Comparison of ENCODE assay signal across 14 mouse cellular contexts in genomic region chr17:8763248-8763647, GRCm38 (mm10).
DNase-seq lines count a peak whose midpoint lies in the region; ATAC-seq and TF ChIP-seq lines count a peak whose summit lies in the region.
"Had no signal": no experiment of that assay in that cellular context is flagged by ENCODE, and none has a peak within 500 bp of the region (broad histone marks: within the 10 kb centered on the region; RNA-seq: fewer than 3 reads in every experiment).

No protein-coding gene starts in this region.

- peak; percentile 21 for DNase-seq in kidney, postnatal 10 days
- peak; percentile 2 for DNase-seq in MEL (ENCODE audit: low read depth, low spot score)
- DNase-seq in brain, adult 2 months (ENCODE audit: low read depth, low spot score) = peak; percentile 77
- DNase-seq in layer of hippocampus, adult 9-11 months = peak; percentile 38
- DNase-seq in spleen, adult 12 weeks (ENCODE audit: low spot score) = no peak
- DNase-seq in adrenal gland, adult 2 months = no peak
- DNase-seq: adrenal gland, postnatal 25 days; spleen, adult 18-20 months; thymus, postnatal 14 days had no signal

- no peak for TF ChIP-seq CTCF in MEL (IDR thresholded peaks at IDR 0.05 in 2 of 3, conservative IDR thresholded peaks at IDR 0.05 in 1 of 3; ENCODE audit: control insufficient read depth in 1 of 3, insufficient read depth in 1 of 3, low read depth in 2 of 3, low read length in 3 of 3, poor library complexity in 1 of 3, severe bottlenecking in 1 of 3)

- no peaks in the 10 kb centered on the region for H3K9me3 ChIP-seq in kidney, embryonic 15.5 days (replicated peaks)
- H3K9me3 ChIP-seq in MEL (replicated peaks; ENCODE audit: insufficient read depth, low read length) = no peaks in the 10 kb centered on the region
- H3K9me3 ChIP-seq: embryonic facial prominence, embryonic 13.5 days; lung, embryonic 15.5 days; neural tube, embryonic 12.5 days had no signal

- no peak overlapping the region for H3K4me3 ChIP-seq in kidney, embryonic 15.5 days (replicated peaks)
- no peak overlapping the region for H3K4me3 ChIP-seq in MEL (ENCODE audit: control insufficient read depth in 1 of 2, insufficient read depth in 1 of 2, low read depth in 2 of 2, low read length in 2 of 2)
- H3K4me3 ChIP-seq: embryonic facial prominence, embryonic 13.5 days; lung, embryonic 15.5 days; neural tube, embryonic 12.5 days had no signal

- ATAC-seq in kidney, embryonic 15.5 days (replicated peaks; ENCODE audit: low FRiP score) = no peak

- no peaks in the 10 kb centered on the region for H3K27me3 ChIP-seq in kidney, embryonic 15.5 days
- H3K27me3 ChIP-seq in MEL (ENCODE audit: control insufficient read depth in 1 of 2, insufficient read depth in 2 of 2, low read length in 2 of 2) = no peaks in the 10 kb centered on the region
- H3K27me3 ChIP-seq: embryonic facial prominence, embryonic 13.5 days; lung, embryonic 15.5 days; neural tube, embryonic 12.5 days had no signal

- H3K79me2 ChIP-seq in MEL (ENCODE audit: control insufficient read depth, insufficient read depth, low read length, poor library complexity) = no peaks in the 10 kb centered on the region

- TF ChIP-seq POLR2A in MEL (IDR thresholded peaks at IDR 0.05; ENCODE audit: control insufficient read depth in 1 of 2, insufficient read depth in 1 of 2, low read depth in 1 of 2, low read length in 2 of 2, poor library complexity in 1 of 2) = no peak

- TF ChIP-seq RAD21 in MEL (IDR thresholded peaks at IDR 0.05; ENCODE audit: low read depth, low read length) = no peak

- H3K4me1 ChIP-seq in kidney, embryonic 15.5 days = no peaks in the 10 kb centered on the region
- no peaks in the 10 kb centered on the region for H3K4me1 ChIP-seq in MEL (ENCODE audit: control insufficient read depth in 1 of 2, insufficient read depth in 2 of 2, low read length in 2 of 2)
- H3K4me1 ChIP-seq: embryonic facial prominence, embryonic 13.5 days; lung, embryonic 15.5 days; neural tube, embryonic 12.5 days had no signal

- 46% methylated on average over 1 of the region's 1 CpGs for WGBS in kidney, embryonic 15.5 days

- no peak overlapping the region for H3K27ac ChIP-seq in kidney, embryonic 15.5 days
- H3K27ac ChIP-seq in MEL (ENCODE audit: control insufficient read depth, low read depth, low read length) = no peak overlapping the region
- H3K27ac ChIP-seq: embryonic facial prominence, embryonic 13.5 days; lung, embryonic 15.5 days; neural tube, embryonic 12.5 days had no signal

- no peaks in the 10 kb centered on the region for H3K36me3 ChIP-seq in kidney, embryonic 15.5 days
- no peaks in the 10 kb centered on the region for H3K36me3 ChIP-seq in MEL (ENCODE audit: control insufficient read depth in 1 of 2, insufficient read depth in 2 of 2, low read length in 2 of 2)
- H3K36me3 ChIP-seq: embryonic facial prominence, embryonic 13.5 days; G1E; lung, embryonic 15.5 days; neural tube, embryonic 12.5 days had no signal

- TF ChIP-seq EP300 in MEL (IDR thresholded peaks at IDR 0.05; ENCODE audit: low read depth in 1 of 2, low read length in 2 of 2) = no peak

- no peak overlapping the region for H3K4me2 ChIP-seq in kidney, embryonic 15.5 days
- H3K4me2 ChIP-seq: embryonic facial prominence, embryonic 13.5 days; lung, embryonic 15.5 days; neural tube, embryonic 12.5 days had no signal

- no peak overlapping the region for H3K9ac ChIP-seq in kidney, embryonic 15.5 days
- no peak overlapping the region for H3K9ac ChIP-seq in MEL (ENCODE audit: control insufficient read depth, low read depth, low read length, poor library complexity, severe bottlenecking)
- H3K9ac ChIP-seq: embryonic facial prominence, embryonic 13.5 days; lung, embryonic 15.5 days; neural tube, embryonic 12.5 days had no signal

TF ChIP-seq in MEL, 35 proteins besides CTCF, POLR2A, EP300 and RAD21:
- TF ChIP-seq MEF2A (IDR thresholded peaks at IDR 0.05; ENCODE audit: extremely low read depth, insufficient replicate concordance, low read depth, low read length, poor library complexity, severe bottlenecking) = no peak
- no peak for TF ChIP-seq KAT2A (conservative IDR thresholded peaks at IDR 0.05; ENCODE audit: low read depth, low read length)
- TF ChIP-seq ZKSCAN1 (IDR thresholded peaks at IDR 0.05; ENCODE audit: low read depth, low read length) = no peak
- TF ChIP-seq MAZ (IDR thresholded peaks at IDR 0.05; ENCODE audit: low read depth, low read length) = no peak
- TF ChIP-seq NRF1 (IDR thresholded peaks at IDR 0.05; ENCODE audit: insufficient read depth, low read depth, low read length, poor library complexity, severe bottlenecking) = no peak
- TF ChIP-seq E2F4 (IDR thresholded peaks at IDR 0.05; ENCODE audit: borderline replicate concordance, low read depth, low read length) = no peak
- TF ChIP-seq HCFC1 (IDR thresholded peaks at IDR 0.05; ENCODE audit: low read depth, low read length) = no peak
- no peak for TF ChIP-seq TBP (IDR thresholded peaks at IDR 0.05; ENCODE audit: low read depth, low read length)
- TF ChIP-seq POLR2AphosphoS5 (IDR thresholded peaks at IDR 0.05; ENCODE audit: borderline replicate concordance, low read depth, low read length) = no peak
- no peak for TF ChIP-seq CHD2 (IDR thresholded peaks at IDR 0.05; ENCODE audit: low read length)
- no peak for TF ChIP-seq BHLHE40 (IDR thresholded peaks at IDR 0.05; ENCODE audit: borderline replicate concordance, low read depth, low read length)
- TF ChIP-seq MAFK (IDR thresholded peaks at IDR 0.05; ENCODE audit: borderline replicate concordance, low read depth, low read length) = no peak
- TF ChIP-seq TCF12 (IDR thresholded peaks at IDR 0.05; ENCODE audit: low read depth, low read length) = no peak
- TF ChIP-seq UBTF (IDR thresholded peaks at IDR 0.05; ENCODE audit: borderline replicate concordance, insufficient read depth, low read depth, low read length) = no peak
- TF ChIP-seq ZC3H11A (IDR thresholded peaks at IDR 0.05; ENCODE audit: low read depth, low read length) = no peak
- no peak for TF ChIP-seq ZMIZ1 (IDR thresholded peaks at IDR 0.05; ENCODE audit: low read depth, low read length)

Comparison
In these comparisons a context has a peak if more than half of its experiments do, and no peak if none do; other contexts are left out.
1. DNase-seq: peak in kidney, postnatal 10 days (single experiment), MEL (single experiment), brain, adult 2 months (single experiment) and layer of hippocampus, adult 9-11 months (single experiment); none in spleen, adult 12 weeks (single experiment) and adrenal gland, adult 2 months (single experiment).